Mouse (Mus musculus) midbrain, embryonic 10.5 days (tissue): Measurements from ENCODE around the gene Emx1. TPM values are rescaled to one million over a fixed set of nuclear protein-coding genes. Genes with fewer than 3 reads are reported as not detected.
"Not testable (repeated sequence)": the region's sequence is repeated elsewhere in the genome, so short reads cannot be mapped to it uniquely, and the experiment has no call there.

Source experiments
- DNase-seq: peaks from one replicate; pipeline ENCODE4 v3.0.0-alpha.2; 2017; ENCODE audit warnings: low spot score
- H3K27ac ChIP-seq: fragments of 300-500 bp; sonication (generic); replicated peaks from 2 replicates; pipeline ENCODE4 v1.5.1; 2016; ENCODE audit warnings: mild to moderate bottlenecking
- H3K27me3 ChIP-seq: fragments of 300-500 bp; sonication (generic); 2 replicates; pipeline ENCODE4 v1.6.1; 2016; ENCODE audit warnings: low read depth, mild to moderate bottlenecking; ENCODE audit not compliant: poor library complexity, severe bottlenecking
- H3K36me3 ChIP-seq: fragments of 300-500 bp; sonication (generic); 2 replicates; pipeline ENCODE4 v1.6.1; 2016; ENCODE audit warnings: mild to moderate bottlenecking, moderate library complexity
- H3K4me1 ChIP-seq: fragments of 300-500 bp; sonication (generic); 2 replicates; pipeline ENCODE4 v1.6.1; 2016
- H3K4me3 ChIP-seq: fragments of 300-500 bp; sonication (generic); 2 replicates; pipeline ENCODE4 v1.5.1; 2016; ENCODE audit warnings: mild to moderate bottlenecking, moderate library complexity
- H3K9me3 ChIP-seq: fragments of 300-500 bp; sonication (generic); replicated peaks from 2 replicates; pipeline ENCODE4 v1.6.1; 2016; ENCODE audit warnings: mild to moderate bottlenecking
- WGBS: fragments of 180-500 bp; shearing (Covaris S2); methylation state at CpG from one replicate; pipeline ENCODE4 v1.1.7; 2016; 5-methylcytosine and 5-hydroxymethylcytosine counted together
- polyA plus RNA-seq: library from polyadenylated mRNA; unstranded; fragments of >200 nt; fragmentation: Nextera tagmentation; extraction: Ambion mirVana; gene quantifications from 2 replicates; pipeline ENCODE4 v1.2.1, GENCODE M21; 2016

Emx1 gene
- 2.2 and 3.5 TPM in 2 replicates for polyA plus RNA-seq

DNA sequence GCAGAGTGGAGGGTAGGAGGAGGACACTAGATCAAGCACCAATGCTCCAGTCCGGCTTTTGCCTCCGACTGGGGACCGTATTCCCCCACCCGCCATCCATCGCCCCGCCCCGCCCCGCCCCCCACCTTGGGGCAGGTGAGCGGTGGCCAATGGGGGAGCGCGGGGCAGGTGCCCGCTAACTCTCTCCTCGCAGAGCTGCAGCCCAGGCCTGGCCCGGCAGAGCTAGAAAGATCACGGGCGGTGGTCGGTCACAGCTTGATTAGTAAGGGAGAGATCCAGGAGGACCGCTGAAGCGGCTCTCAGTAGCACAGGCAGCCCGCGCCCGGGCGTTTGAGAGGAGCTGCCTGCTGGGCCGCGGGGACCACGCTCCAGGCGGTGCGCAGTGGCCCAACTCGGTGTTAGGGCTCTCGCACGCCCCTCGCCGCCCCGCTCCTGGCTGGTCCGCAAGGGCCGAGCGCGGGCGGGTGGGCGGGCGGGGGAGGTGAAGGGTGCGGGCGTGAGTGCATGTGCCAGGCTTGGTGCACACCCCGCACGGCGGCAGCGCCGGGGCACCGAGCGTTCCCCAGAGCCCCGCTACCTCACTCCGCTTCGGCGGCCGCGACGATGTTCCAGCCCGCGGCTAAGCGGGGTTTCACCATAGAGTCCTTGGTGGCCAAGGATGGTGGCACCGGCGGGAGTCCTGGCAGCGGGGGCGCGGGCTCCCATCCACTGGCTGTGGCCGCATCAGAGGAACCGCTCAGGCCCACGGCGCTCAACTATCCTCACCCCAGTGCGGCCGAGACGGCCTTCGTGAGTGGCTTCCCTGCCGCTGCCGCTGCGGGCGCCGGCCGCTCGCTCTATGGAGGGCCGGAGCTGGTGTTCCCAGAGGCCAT is at the start of gene Emx1:
Emx1 (plus strand) TSS at position 99 of the 872 bp plus-strand sequence.
- H3K9me3 ChIP-seq = no peaks in the 10 kb centered on the region
- peak within 1 kb of the TSS; percentile 38 for H3K27ac ChIP-seq
- no peaks in the 10 kb centered on the region for H3K36me3 ChIP-seq
- H3K4me1 ChIP-seq = peaks cover 54% of the 10 kb centered on the region
- peak; percentile 76 for DNase-seq
- H3K4me3 ChIP-seq = peak within 1 kb of the TSS; percentile 57
- peaks cover 99% of the 10 kb centered on the region for H3K27me3 ChIP-seq
- WGBS = under 1% methylated on average over 81 of the region's 81 CpGs

DNA sequence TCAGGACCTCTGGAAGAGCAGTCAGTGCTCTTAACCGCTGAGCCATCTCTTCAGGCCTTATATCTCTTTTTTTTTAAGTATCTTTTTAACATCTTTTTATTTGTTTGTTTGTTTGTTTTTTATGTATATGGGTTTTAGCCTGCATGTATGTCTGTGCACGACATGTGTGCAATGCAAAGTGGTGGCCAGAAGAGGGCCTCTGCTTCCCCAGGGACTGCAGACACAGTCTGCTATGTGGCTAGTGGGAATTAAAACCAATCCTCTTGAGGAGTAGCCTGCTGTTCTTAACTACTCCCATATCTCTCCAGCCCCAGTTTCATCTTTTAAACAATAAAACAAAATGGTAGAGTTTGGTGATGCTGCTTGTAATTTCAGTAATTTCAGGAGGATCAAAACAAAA is 47.7 kb upstream of the Emx1 start:
- Histone ChIP-seq H3K9me3 (no peaks in the 10 kb centered on the region), H3K27me3 (no peaks in the 10 kb centered on the region), H3K36me3 (0 out of 2 replicates have a peak, but pooled peaks cover 3% of the 10 kb centered on the region), H3K4me1 (peaks cover 16% of the 10 kb centered on the region), H3K4me3 (no peak overlapping the region), H3K27ac (no peak overlapping the region)
- no peak for DNase-seq
- WGBS = 87% methylated on average over 2 of the region's 2 CpGs

DNA sequence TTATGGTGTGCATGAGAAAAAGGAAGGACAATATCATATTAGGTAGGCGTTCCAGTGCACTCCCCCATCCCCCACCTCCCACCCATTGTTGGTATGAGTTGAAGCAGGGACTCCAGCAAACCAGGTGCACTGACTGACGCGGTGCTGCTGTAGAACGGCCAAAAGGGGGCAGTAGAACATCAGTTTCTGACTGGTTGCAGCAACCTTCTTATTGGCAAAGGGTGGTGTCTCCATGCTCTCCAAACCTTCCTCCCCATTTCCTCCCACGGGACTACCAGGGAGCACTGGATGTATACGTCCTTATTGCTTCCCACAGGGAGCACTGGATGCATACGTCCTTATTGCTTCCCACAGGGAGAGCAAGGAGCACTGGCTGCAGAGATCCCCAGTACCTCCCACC is 46.2 kb upstream of the Emx1 start:
- not testable (repeated sequence) for H3K9me3 ChIP-seq, H3K36me3 ChIP-seq, DNase-seq, H3K27ac ChIP-seq, H3K27me3 ChIP-seq, H3K4me3 ChIP-seq
- peaks cover 16% of the 10 kb centered on the region for H3K4me1 ChIP-seq
- WGBS = 9% methylated on average over 7 of the region's 7 CpGs

DNA sequence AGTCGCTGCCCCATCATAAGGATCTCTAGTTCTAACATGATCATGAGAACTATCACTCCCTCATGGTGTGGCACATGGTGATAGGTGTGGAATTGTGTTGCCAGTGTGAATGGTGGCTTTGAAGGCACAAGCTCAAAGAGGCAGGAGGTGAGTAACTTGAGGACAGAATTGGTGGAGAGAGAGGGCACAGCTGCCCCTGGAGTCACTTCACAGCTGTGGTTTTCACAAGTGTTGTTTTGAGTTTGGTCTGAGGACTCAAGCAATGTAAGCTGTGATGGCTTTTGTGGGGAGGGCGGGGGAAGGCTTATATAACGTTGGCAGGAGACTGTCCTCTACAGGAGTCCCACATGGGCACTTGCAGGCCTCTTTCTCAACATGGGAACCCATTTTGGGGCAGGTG is 42.8 kb upstream of the Emx1 start:
- Histone ChIP-seq H3K4me1 (no peaks in the 10 kb centered on the region), H3K36me3 (no peaks in the 10 kb centered on the region), H3K27me3 (no peaks in the 10 kb centered on the region; the same call in 1 of the 2 replicates), H3K4me3 (no peak overlapping the region), H3K27ac (no peak overlapping the region), H3K9me3 (no peaks in the 10 kb centered on the region)
- WGBS = 71% methylated on average over 3 of the region's 3 CpGs
- no peak for DNase-seq

DNA sequence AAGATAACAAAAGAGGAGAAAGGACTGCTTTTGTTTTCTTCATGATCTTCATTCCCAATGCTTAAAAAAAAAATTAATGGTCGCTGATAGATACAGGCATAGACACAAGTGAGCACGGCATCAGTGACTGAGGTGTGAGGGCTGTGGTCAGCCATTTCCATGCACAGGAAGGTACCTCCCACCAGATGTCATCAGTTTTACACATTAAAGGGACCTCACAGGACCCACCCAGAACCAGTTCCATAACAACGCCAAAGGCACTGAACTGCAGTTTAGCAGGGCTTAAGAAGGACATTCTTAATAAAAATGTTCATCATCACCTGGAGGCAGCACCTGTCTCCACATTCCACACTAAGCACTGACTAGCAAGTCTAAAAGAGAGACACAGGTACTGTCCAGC is 39.6 kb upstream of the Emx1 start:
- DNase-seq = no peak
- Histone ChIP-seq H3K36me3 (no peaks in the 10 kb centered on the region), H3K4me3 (no peak overlapping the region), H3K27me3 (no peaks in the 10 kb centered on the region; the same call in 1 of the 2 replicates), H3K4me1 (no peaks in the 10 kb centered on the region), H3K27ac (no peak overlapping the region), H3K9me3 (no peaks in the 10 kb centered on the region)
- 70% methylated on average over 3 of the region's 3 CpGs for WGBS

DNA sequence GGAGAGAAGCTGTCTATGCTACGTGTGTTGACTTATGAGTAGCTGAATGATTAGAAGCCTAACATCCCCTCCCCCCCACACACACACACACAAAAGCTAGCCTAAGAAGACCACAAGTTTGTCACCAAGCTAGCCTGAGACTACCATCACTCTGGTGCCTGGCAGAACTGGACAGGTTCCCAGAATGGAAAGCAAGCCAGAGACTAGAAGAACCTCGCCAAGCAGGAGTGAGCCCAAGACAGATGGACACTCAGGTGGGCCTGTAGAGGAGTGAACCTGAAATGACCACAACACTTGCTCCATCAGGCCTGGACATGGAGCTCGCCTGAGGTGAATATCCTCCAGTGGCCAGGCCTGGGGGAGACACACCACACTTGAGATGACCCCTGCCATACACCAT is 36.9 kb upstream of the Emx1 start:
- no peak overlapping the region for H3K27ac ChIP-seq
- H3K9me3 ChIP-seq = no peaks in the 10 kb centered on the region
- H3K36me3 ChIP-seq = no peaks in the 10 kb centered on the region
- H3K27me3 ChIP-seq = no peaks in the 10 kb centered on the region; the same call in 1 of the 2 replicates
- peaks cover 14% of the 10 kb centered on the region for H3K4me1 ChIP-seq
- 71% methylated on average over 3 of the region's 3 CpGs for WGBS
- DNase-seq = no peak
- no peak overlapping the region for H3K4me3 ChIP-seq

DNA sequence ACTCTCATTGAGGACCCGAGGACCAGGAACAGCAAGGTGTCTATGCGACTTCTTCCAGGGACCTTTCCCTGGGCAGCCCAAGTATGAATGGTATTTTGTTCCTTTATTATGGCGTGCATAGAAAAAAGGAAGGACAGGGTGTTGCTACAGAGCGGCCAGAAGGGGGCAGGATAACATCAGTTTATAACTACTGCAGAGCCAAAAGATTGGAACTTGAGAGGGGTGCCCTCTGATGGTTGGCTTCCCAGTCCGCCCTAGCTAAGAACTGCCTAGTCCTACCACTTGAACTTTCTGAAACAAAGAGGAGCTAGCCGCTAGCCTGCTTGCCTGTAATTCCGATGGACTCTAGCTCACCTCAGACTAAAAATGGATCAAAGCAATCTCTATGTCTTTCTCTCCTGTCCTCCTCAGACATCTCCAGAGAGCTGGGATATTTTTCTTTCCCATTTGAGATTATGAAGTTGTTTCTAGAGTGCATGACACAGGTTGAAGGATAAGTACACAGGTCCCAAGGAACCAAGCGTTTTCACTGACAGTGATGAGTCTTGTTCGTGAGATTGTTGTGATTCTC is 33.2 kb upstream of the Emx1 start:
- peaks cover 18% of the 10 kb centered on the region for H3K4me1 ChIP-seq
- no peaks in the 10 kb centered on the region for H3K9me3 ChIP-seq
- H3K4me3 ChIP-seq = no peak overlapping the region
- H3K27me3 ChIP-seq = no peaks in the 10 kb centered on the region
- no peaks in the 10 kb centered on the region for H3K36me3 ChIP-seq
- peak; percentile 75 for DNase-seq
- H3K27ac ChIP-seq = no peak overlapping the region
- WGBS = 9% methylated on average over 9 of the region's 9 CpGs

DNA sequence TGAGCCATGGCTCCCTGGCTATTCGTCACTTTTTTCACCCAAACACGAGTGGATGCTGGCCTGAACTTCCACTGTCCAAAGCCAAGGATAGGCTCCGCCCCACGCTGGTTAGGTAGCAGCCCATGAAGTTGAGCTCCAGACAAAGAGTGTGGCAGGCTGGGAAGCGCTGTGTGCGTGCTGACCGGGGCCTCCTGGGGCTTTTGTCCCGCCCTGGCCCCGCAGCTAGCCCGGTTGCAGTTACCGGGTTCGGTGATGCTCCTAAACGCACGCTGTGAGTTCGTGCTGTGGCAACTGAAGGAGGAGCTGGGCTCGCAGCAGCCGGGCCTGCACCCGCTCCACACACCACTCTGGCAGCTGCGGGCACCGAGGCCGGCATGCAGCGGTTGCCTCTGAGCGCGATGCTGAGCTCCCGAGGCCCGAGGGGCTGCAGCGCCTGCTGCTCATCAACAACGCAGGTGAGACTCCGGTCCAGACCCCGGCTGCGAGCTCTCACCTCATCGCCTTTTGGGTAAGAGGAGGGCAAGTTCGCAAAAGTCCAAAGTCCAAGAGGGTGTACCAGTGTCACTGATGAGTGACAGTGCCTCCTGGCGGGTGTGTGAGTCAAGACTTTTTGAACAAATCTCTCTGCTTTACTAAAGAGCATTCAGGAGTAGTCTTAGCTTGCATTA is 32.2 kb upstream of the Emx1 start:
- Histone ChIP-seq H3K27ac (peak overlapping the region; percentile 85), H3K9me3 (no peaks in the 10 kb centered on the region), H3K4me3 (peak overlapping the region; percentile 53), H3K4me1 (peaks cover 18% of the 10 kb centered on the region), H3K27me3 (no peaks in the 10 kb centered on the region), H3K36me3 (no peaks in the 10 kb centered on the region)
- DNase-seq = peak; percentile 72
- WGBS = under 1% methylated on average over 34 of the region's 34 CpGs

DNA sequence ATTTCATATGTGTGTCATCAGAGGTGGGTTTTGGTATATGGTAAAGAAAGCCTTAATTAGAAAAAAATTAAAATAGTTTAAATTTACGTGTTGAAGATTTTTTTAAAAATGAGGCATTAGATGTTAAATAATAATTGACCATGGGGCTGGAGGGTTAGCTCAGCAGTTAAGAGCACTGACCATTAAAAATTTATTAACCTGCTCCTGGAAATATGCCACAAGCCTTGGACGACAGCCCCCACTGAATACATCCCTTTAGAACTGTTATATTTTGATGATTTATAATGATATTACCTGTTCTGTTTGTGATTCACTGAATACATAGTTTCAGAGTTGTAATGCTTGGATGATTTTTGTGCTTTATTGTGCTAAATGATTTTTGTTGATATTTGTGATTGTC is 30.7 kb upstream of the Emx1 start:
- not testable (repeated sequence) for H3K9me3 ChIP-seq, H3K27ac ChIP-seq, H3K4me3 ChIP-seq, H3K27me3 ChIP-seq, DNase-seq, H3K36me3 ChIP-seq
- H3K4me1 ChIP-seq = peaks cover 29% of the 10 kb centered on the region
- WGBS = 85% methylated on average over 2 of the region's 2 CpGs

DNA sequence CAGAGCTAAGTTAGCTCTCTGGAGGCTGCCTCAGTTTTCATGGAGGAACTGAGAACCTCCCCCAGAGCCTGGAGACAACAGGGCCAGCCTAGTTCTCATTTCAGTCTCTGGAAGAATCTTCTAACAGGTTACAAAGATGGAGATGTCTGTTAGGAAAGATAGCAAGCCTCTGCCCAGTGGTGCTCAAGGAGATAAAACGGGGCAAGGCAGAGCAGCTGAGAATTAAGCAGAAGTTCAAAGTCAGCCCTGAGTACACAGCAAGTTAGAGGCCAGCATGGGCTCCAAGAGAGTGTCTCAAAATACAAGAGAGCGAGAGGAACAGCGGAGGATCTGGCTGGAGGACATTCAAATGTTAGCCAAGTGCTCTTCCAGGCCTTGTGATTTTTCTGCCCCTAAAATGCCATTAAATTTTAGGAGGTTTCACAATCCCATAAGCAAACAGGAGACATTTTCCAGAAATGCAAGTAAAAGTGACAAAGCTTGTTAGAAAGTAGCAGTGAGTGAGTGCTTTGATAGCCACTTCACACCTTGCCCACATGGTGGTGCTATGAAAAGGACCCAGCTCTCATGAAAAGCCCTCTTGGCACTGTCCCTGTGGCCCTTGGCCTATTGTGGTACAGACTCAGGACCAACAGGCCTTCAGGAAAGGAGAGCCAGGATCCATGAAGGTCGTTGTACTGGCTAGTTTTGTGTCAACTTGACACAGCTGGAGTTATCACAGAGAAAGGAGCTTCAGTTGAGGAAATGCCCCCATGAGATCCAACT is 29.0 kb upstream of the Emx1 start:
- H3K36me3 ChIP-seq, DNase-seq, H3K27ac ChIP-seq, H3K27me3 ChIP-seq, H3K4me3 ChIP-seq, H3K9me3 ChIP-seq: not testable (repeated sequence)
- 78% methylated on average over 4 of the region's 4 CpGs for WGBS
- H3K4me1 ChIP-seq = peaks cover 36% of the 10 kb centered on the region

DNA sequence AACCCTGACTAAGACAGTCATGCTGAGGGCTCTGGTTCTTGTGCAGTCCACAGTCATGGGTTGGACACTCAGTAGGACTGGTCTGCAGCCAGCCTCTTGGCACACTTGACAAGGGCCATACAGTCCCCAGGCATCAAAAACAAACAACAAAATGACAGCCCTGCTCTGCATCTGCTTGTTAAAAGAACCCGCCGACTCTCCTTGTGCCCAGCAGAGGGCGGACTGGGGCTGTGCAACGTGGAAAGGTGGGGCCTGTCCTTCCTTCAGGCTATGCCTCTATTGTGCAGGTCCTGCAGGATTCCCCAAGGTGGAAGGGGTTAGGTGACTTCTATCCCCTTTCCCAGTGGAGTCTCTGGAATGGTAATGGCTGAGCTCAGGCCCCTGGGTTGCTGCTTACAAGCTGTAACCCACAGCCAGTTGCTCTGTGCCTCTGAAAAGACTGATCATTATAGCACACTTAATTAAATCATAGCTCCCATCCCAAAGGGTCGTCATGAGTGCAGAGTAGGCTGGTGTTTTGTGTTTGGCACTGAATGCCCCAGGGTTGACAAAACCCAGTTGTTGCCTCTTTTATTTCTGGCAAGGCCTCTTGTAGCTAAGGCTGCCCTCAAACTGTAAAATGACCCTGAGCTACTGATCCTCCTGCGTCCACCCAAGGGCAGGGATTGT is 28.0 kb upstream of the Emx1 start:
- WGBS = 29% methylated on average over 6 of the region's 6 CpGs
- H3K9me3 ChIP-seq, H3K27me3 ChIP-seq, H3K4me3 ChIP-seq, H3K27ac ChIP-seq, H3K36me3 ChIP-seq: not testable (repeated sequence)
- peak; percentile 59 for DNase-seq
- peaks cover 41% of the 10 kb centered on the region for H3K4me1 ChIP-seq
